Mouse (Mus musculus): ENCODE measurements around the gene Ficd. TPM values are rescaled to one million over a fixed set of nuclear protein-coding genes. Genes with fewer than 3 reads are reported as not detected.

Gene Ficd
- polyA plus RNA-seq, 1 experiment, result 1.2 TPM

- Histone ChIP-seq H3K4me3 (replicated peaks) (no peak overlapping the region), H3K36me3 (replicated peaks; ENCODE audit: low read length) (no peaks in the 10 kb centered on the region), H3K4me1 (peaks cover 6% of the 10 kb centered on the region; the same call in 1 of the 2 replicates), H3K9me3 (no peaks in the 10 kb centered on the region), H3K27me3 (replicated peaks) (peaks cover 39% of the 10 kb centered on the region)
- TF ChIP-seq FLI1 (IDR thresholded peaks at IDR 0.05; ENCODE audit: low read length) (no peak), GATA1 (IDR thresholded peaks at IDR 0.05; ENCODE audit: borderline replicate concordance, low read length) (no peak)
Observed at GRCm38 (mm10) chr5:113728011-113728410, 7.6 kb upstream of the Ficd start.

DNA sequence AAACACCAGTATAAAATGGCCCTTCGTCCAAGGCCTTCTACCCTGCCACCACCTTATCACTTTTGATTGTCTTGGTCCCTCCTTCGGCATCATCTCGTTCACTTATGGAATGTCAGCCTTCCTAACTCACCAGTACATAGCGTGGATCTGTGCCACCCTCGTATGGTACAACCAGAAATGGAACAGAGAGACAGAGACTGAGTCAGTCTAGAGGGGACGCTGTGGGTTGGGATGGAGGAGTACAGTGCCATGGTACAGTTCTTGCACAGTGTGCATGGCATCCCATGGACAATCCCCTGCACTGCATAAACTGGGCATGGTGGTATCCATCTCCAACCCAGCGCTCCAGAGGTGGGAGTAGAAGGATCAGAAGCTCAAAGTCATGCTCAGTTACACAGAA lies 6.9 kb upstream of the Ficd start:
- no peaks in the 10 kb centered on the region for H3K36me3 ChIP-seq (replicated peaks; ENCODE audit: low read length)
- H3K9me3 ChIP-seq, result no peaks in the 10 kb centered on the region
- peaks cover 6% of the 10 kb centered on the region; the same call in 1 of the 2 replicates for H3K4me1 ChIP-seq
- no peak overlapping the region for H3K4me3 ChIP-seq (replicated peaks)
- TF ChIP-seq GATA1 (IDR thresholded peaks at IDR 0.05; ENCODE audit: borderline replicate concordance, low read length) (no peak), FLI1 (IDR thresholded peaks at IDR 0.05; ENCODE audit: low read length) (no peak)
- H3K27me3 ChIP-seq (replicated peaks), result peaks cover 35% of the 10 kb centered on the region

- Histone ChIP-seq H3K4me1 (peaks cover 11% of the 10 kb centered on the region), H3K9me3 (no peaks in the 10 kb centered on the region), H3K36me3 (replicated peaks; ENCODE audit: low read length) (no peaks in the 10 kb centered on the region), H3K27me3 (replicated peaks) (peaks cover 27% of the 10 kb centered on the region), H3K4me3 (replicated peaks) (no peak overlapping the region)
- TF ChIP-seq GATA1 (IDR thresholded peaks at IDR 0.05; ENCODE audit: borderline replicate concordance, low read length), result no peak
Observed at GRCm38 (mm10) chr5:113730641-113731121, 4.9 kb upstream of the Ficd start.

DNA sequence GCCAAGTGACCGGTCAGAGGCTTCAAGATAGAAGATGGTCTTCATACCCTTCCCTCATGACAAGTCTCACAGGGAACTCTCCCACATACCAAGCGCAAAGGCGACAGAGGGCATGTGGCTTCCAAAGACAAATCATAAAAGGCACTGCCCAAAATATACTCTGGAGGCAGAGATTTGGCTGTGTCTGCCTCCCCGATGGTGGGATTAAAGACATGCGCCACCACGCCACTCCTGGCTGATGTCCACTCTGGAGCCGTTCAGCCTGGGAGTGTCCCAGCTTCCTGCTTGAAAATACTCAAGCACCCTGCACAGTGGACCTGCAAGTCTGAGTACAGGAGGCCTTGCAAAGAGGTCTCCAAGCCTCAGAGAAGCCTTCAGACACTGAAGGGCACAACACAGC lies 4.4 kb upstream of the Ficd start:
- peaks cover 25% of the 10 kb centered on the region for H3K27me3 ChIP-seq (replicated peaks)
- H3K4me1 ChIP-seq, result peaks cover 13% of the 10 kb centered on the region
- no peak overlapping the region for H3K4me3 ChIP-seq (replicated peaks)
- no peak for TF ChIP-seq GATA1 (IDR thresholded peaks at IDR 0.05; ENCODE audit: borderline replicate concordance, low read length)
- H3K9me3 ChIP-seq, result no peaks in the 10 kb centered on the region
- H3K36me3 ChIP-seq (replicated peaks; ENCODE audit: low read length), result no peaks in the 10 kb centered on the region

DNA sequence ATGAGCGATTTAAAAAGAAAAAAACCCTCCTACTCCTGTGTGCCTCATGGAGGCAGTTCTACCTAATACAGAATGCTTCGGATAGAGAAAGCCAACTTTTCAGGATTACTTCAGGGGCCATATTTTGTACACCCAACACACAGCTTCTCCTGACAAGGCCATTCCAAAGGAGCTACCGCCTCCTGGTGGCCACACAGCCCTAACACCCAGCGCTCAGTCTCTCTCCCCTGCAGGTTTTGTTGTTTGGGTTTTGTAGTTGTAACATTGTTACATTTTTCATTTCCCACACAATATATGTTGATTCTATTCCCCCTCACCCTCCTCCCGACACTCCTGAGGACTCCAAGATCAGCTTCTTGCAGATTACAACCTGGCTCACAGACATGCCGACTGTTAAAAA lies 3.4 kb upstream of the Ficd start:
- peaks cover 18% of the 10 kb centered on the region for H3K27me3 ChIP-seq (replicated peaks)
- no peak for TF ChIP-seq FLI1 (IDR thresholded peaks at IDR 0.05; ENCODE audit: low read length)
- TF ChIP-seq GATA1 (IDR thresholded peaks at IDR 0.05; ENCODE audit: borderline replicate concordance, low read length), result no peak

DNA sequence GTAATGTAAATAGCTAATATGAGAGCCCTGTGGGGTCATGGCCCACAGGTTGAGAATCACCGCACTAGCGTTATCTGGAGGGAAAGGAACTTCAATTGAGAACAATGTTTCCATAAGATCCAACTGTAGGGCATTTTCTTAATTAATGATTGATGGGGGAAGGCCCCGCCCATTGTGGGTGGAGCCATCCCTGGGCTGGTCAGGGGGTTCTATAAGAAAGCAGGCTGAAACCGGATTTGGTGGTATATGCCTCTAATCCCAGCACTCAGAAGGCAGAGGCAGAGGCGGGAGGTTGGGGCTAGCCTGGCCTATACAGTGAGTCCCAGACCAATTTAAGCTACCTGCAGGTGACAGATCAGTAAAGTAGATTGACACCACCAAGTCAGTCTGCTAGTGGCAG lies 1.2 kb upstream of the Ficd start:
- H3K27me3 ChIP-seq (replicated peaks), result peaks cover 10% of the 10 kb centered on the region
- H3K9me3 ChIP-seq, result no peaks in the 10 kb centered on the region
- no peak overlapping the region for H3K4me3 ChIP-seq (replicated peaks)
- H3K4me1 ChIP-seq, result peaks cover 29% of the 10 kb centered on the region
- peaks cover 27% of the 10 kb centered on the region for H3K36me3 ChIP-seq (replicated peaks; ENCODE audit: low read length)
- no peak for TF ChIP-seq FLI1 (IDR thresholded peaks at IDR 0.05; ENCODE audit: low read length)
- no peak for TF ChIP-seq GATA1 (IDR thresholded peaks at IDR 0.05; ENCODE audit: borderline replicate concordance, low read length)

More for the DNA sequence above, 3.4 kb upstream of the Ficd start:
- Histone ChIP-seq H3K4me1 (peaks cover 23% of the 10 kb centered on the region), H3K9me3 (no peaks in the 10 kb centered on the region), H3K4me3 (replicated peaks) (no peak overlapping the region), H3K36me3 (replicated peaks; ENCODE audit: low read length) (peaks cover 5% of the 10 kb centered on the region)

GRCm38 (mm10) chr5:113735023-113735344 lies 619 bp upstream of the Ficd start:
- no peaks in the 10 kb centered on the region for H3K9me3 ChIP-seq
- TF ChIP-seq GATA1 (IDR thresholded peaks at IDR 0.05; ENCODE audit: borderline replicate concordance, low read length), result no peak
- TF ChIP-seq FLI1 (IDR thresholded peaks at IDR 0.05; ENCODE audit: low read length), result no peak
- H3K4me3 ChIP-seq (replicated peaks), result peak overlapping the region; percentile 100
- peaks cover 33% of the 10 kb centered on the region for H3K36me3 ChIP-seq (replicated peaks; ENCODE audit: low read length)
- H3K27me3 ChIP-seq (replicated peaks), result peaks cover 10% of the 10 kb centered on the region
- H3K4me1 ChIP-seq, result peaks cover 33% of the 10 kb centered on the region

DNA sequence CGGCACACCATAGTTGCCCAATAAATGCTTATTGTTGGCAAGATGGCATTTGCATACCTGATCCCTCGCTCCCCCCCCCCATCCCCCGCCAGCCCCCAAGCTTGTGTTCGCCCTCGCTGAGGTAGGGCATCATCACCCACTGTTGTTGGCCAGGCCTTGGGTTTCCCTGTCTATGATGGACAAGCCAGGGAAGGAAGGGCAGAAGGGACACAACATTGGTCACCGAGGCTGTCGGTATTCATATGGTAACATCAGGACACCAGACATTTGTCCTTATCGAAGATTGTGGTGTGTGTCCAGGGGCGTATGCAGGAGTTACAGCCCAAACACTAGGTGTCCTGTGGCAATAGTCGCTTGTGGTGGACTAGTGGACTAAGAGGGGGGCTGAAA lies 505 bp downstream of the Ficd start:
- H3K36me3 ChIP-seq (replicated peaks; ENCODE audit: low read length), result peaks cover 44% of the 10 kb centered on the region
- no peaks in the 10 kb centered on the region for H3K9me3 ChIP-seq
- peak overlapping the region; percentile 100 for H3K4me3 ChIP-seq (replicated peaks)
- H3K27me3 ChIP-seq (replicated peaks), result no peaks in the 10 kb centered on the region
- H3K4me1 ChIP-seq, result peaks cover 44% of the 10 kb centered on the region
- no peak for TF ChIP-seq GATA1 (IDR thresholded peaks at IDR 0.05; ENCODE audit: borderline replicate concordance, low read length)
- TF ChIP-seq FLI1 (IDR thresholded peaks at IDR 0.05; ENCODE audit: low read length), result no peak

GRCm38 (mm10) chr5:113736522-113737164 lies 1.0 kb downstream of the Ficd start:
- Histone ChIP-seq H3K36me3 (replicated peaks; ENCODE audit: low read length) (peaks cover 50% of the 10 kb centered on the region), H3K27me3 (replicated peaks) (no peaks in the 10 kb centered on the region), H3K4me1 (peaks cover 46% of the 10 kb centered on the region), H3K4me3 (replicated peaks) (peak overlapping the region; percentile 100), H3K9me3 (no peaks in the 10 kb centered on the region)
- TF ChIP-seq GATA1 (IDR thresholded peaks at IDR 0.05; ENCODE audit: borderline replicate concordance, low read length) (no peak), FLI1 (IDR thresholded peaks at IDR 0.05; ENCODE audit: low read length) (no peak)

DNA sequence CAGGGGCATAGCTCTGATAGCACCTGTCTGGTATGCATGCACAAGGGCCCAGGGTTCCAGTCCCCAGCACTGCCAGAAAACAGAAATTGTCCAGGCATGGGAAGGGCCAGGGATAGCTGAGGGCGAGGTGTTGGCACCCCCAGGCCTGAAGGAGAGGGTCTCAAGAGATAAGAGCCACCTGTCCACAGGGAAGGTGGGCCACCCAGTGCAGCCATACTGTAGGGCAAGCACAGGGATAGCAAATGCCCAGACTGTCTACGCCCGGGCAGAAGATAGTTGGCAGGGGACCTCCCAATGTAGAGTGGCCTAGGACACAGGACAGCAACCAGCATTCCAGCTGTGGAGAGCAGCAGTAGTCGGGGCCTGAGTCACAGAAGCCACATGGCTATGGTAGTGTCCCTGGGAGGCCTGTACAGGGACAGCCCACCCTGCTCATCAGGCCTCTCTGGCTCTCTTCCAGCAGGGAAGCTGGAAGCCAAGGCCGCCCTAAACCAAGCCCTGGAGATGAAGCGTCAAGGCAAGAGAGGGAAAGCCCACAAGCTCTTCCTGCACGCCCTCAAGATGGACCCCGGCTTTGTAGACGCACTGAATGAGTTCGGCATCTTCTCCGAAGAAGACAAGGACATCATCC lies 2.1 kb downstream of the Ficd start:
- TF ChIP-seq FLI1 (IDR thresholded peaks at IDR 0.05; ENCODE audit: low read length), result no peak
- no peak for TF ChIP-seq GATA1 (IDR thresholded peaks at IDR 0.05; ENCODE audit: borderline replicate concordance, low read length)

More for the DNA sequence above, 2.1 kb downstream of the Ficd start:
- Histone ChIP-seq H3K4me3 (replicated peaks) (no peak overlapping the region), H3K9me3 (no peaks in the 10 kb centered on the region), H3K4me1 (peaks cover 46% of the 10 kb centered on the region), H3K27me3 (replicated peaks) (no peaks in the 10 kb centered on the region), H3K36me3 (replicated peaks; ENCODE audit: low read length) (peaks cover 61% of the 10 kb centered on the region)

All from megakaryocyte, embryonic 14.5 days (primary cell).